Mouse (Mus musculus) E14TG2a.4 (cell line): ENCODE measurements at regions not wholly inside any gene's neighbourhood (a gene's known extent, or its start where the extent isn't known, plus 50 kb on each side); places are given as distances from the start of the nearest gene placed in this dataset.

Source experiments
- CTCF ChIP-seq: conservative IDR thresholded peaks from 2 replicates; pipeline ENCODE4 v1.5.1; 2014; ENCODE audit warnings: low read length
- POU5F1 ChIP-seq: IDR thresholded peaks from 2 replicates; pipeline ENCODE4 v1.6.1; 2014; ENCODE audit warnings: low read length, borderline replicate concordance

DNA sequence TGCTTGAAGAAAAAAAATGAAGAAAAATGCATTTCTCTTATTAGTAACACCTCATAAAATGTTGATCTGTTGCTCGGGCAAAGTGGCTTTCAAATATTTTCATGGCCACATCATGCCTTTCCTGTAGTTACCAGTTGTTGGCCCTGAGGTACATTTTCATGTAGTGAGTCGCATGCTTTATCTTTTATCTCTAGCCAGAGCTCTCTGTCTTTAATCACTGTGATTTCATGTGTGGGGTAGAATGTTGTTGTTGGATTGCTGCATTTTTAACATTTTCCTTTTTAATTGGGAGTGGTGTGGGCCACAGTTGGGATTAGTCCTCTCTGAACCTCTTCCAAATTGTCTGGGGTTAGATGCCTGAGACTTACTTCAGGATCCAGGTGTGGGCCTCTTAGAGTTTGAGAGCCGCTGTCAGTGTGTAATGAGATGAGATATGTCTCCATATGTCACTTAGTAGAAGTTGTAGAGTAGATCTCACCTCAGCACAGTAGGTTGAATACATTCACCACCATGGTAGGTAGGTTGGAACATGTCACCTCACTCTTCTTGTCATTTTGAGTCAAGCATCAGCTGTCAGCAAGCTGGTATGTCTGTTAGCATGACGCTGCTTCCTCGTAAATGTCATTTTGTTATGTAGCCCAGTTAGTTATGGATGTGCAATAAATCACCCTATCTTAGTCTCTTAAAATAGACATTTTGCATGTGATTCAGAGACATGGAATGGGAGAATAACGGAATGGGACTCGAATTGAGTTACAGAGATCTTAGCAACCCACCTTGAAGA, 1099.7 kb upstream of the 4930412O13Rik start:
- no peak for TF ChIP-seq CTCF
- no peak for TF ChIP-seq POU5F1
